Mouse (Mus musculus) CD4-positive naive resting alpha-beta T cell, adult 76 days (primary cell): ENCODE results near the gene 2900092C05Rik. TPM values are rescaled to one million over a fixed set of nuclear protein-coding genes. Genes with fewer than 3 reads are reported as not detected.

Source experiments
- total RNA-seq: library from RNA; stranded (reverse); gene quantifications from one replicate; pipeline ENCODE4 v1.2.4, GENCODE M21; 2023

Gene 2900092C05Rik
- total RNA-seq, result not detected

GRCm38 (mm10) chr7:12512217-12512616 is at the start of gene 2900092C05Rik:
TSS of gene 2900092C05Rik (plus strand) at chr7:12512517.

GRCm38 (mm10) chr7:12478158-12479008 is 33.9 kb upstream of the 2900092C05Rik start, which contains the start of gene Zfp606:
TSS of gene Zfp606 (plus strand) at chr7:12478293.

Other genes with a start within 250 kb of the 2900092C05Rik start
- gene Vmn1r81, start 244.2 kb upstream of the 2900092C05Rik start, total RNA-seq, result not detected
- not detected for gene Vmn1r82, start 212.1 kb upstream of the 2900092C05Rik start, total RNA-seq
- not detected for gene Vmn1r83, start 183.0 kb upstream of the 2900092C05Rik start, total RNA-seq
- gene Vmn1r84, start 143.2 kb upstream of the 2900092C05Rik start, total RNA-seq, result not detected
- 1.6 TPM for gene Zfp551, start 89.8 kb upstream of the 2900092C05Rik start, total RNA-seq
- 3.8 TPM for gene Zfp606, start 34.2 kb upstream of the 2900092C05Rik start, total RNA-seq
- 0.03 TPM for gene Vmn2r53, start 96.3 kb downstream of the 2900092C05Rik start, total RNA-seq
- not detected for gene Vmn2r54, start 127.8 kb downstream of the 2900092C05Rik start, total RNA-seq
- not detected for gene Vmn2r55, start 172.5 kb downstream of the 2900092C05Rik start, total RNA-seq
- gene Vmn2r56, start 222.5 kb downstream of the 2900092C05Rik start, total RNA-seq, result not detected